Mouse (Mus musculus): Measurements from ENCODE around the gene Pga5. TPM values are rescaled to one million over a fixed set of nuclear protein-coding genes. Genes with fewer than 3 reads are reported as not detected.

Gene Pga5
- total RNA-seq, 1 experiment, result 4.9 TPM

GRCm38 (mm10) chr19:10698131-10698991, 20.5 kb upstream of the Pga5 start:
- TF ChIP-seq MAFK (IDR thresholded peaks at IDR 0.05; ENCODE audit: insufficient read depth, low read depth, low read length), result no peak
- TF ChIP-seq ZC3H11A (IDR thresholded peaks at IDR 0.05; ENCODE audit: borderline replicate concordance, low read depth, low read length), result no peak
- TF ChIP-seq HCFC1 (IDR thresholded peaks at IDR 0.05; ENCODE audit: borderline replicate concordance, insufficient read depth, low read length), result no peak
- no peak for TF ChIP-seq ZNF384 (IDR thresholded peaks at IDR 0.05; ENCODE audit: low read depth, low read length)
- no peak for TF ChIP-seq CHD2 (IDR thresholded peaks at IDR 0.05; ENCODE audit: low read depth, low read length)
- no peak for DNase-seq (ENCODE audit: low read depth, low spot score)
- H3K4me1 ChIP-seq (ENCODE audit: control insufficient read depth in 2 of 2, insufficient read depth in 2 of 2, low read length in 2 of 2, poor library complexity in 1 of 2), result peaks cover 0 to 11% of the 10 kb centered on the region in 2 experiments; a peak in 2 of 4 replicates
- H3K9me3 ChIP-seq (ENCODE audit: control insufficient read depth, insufficient read depth, low read depth, low read length), result no peaks in the 10 kb centered on the region
- H3K4me3 ChIP-seq (ENCODE audit: insufficient read depth in 1 of 2, low read depth in 1 of 2, low read length in 2 of 2, poor library complexity in 1 of 2, severe bottlenecking in 1 of 2), result no peak overlapping the region
- H3K36me3 ChIP-seq (ENCODE audit: control insufficient read depth, insufficient read depth, low read length, poor library complexity, severe bottlenecking), result no peaks in the 10 kb centered on the region
- H3K27ac ChIP-seq (ENCODE audit: insufficient read depth, low read depth, low read length, poor library complexity, severe bottlenecking), result no peak overlapping the region
- H3K9ac ChIP-seq (ENCODE audit: insufficient read depth, low read depth, low read length, poor library complexity, severe bottlenecking), result no peak overlapping the region
- in situ Hi-C loops (cut with MboI; ENCODE audit: low sequenced_read_pairs in 2 of 2, unreplicated experiment in 2 of 2), result no loop called here

- TF ChIP-seq HCFC1 (IDR thresholded peaks at IDR 0.05; ENCODE audit: borderline replicate concordance, insufficient read depth, low read length), result no peak
- TF ChIP-seq CHD2 (IDR thresholded peaks at IDR 0.05; ENCODE audit: low read depth, low read length), result no peak
- TF ChIP-seq ZC3H11A (IDR thresholded peaks at IDR 0.05; ENCODE audit: borderline replicate concordance, low read depth, low read length), result no peak
- TF ChIP-seq MAFK (IDR thresholded peaks at IDR 0.05; ENCODE audit: insufficient read depth, low read depth, low read length), result no peak
- no peak for TF ChIP-seq ZNF384 (IDR thresholded peaks at IDR 0.05; ENCODE audit: low read depth, low read length)
- Histone ChIP-seq H3K4me3 (ENCODE audit: insufficient read depth in 1 of 2, low read depth in 1 of 2, low read length in 2 of 2, poor library complexity in 1 of 2, severe bottlenecking in 1 of 2) (no peak overlapping the region), H3K4me1 (ENCODE audit: control insufficient read depth in 2 of 2, insufficient read depth in 2 of 2, low read length in 2 of 2, poor library complexity in 1 of 2) (peaks cover 0 to 8% of the 10 kb centered on the region in 2 experiments; a peak in 2 of 4 replicates), H3K36me3 (ENCODE audit: control insufficient read depth, insufficient read depth, low read length, poor library complexity, severe bottlenecking) (no peaks in the 10 kb centered on the region), H3K27ac (ENCODE audit: insufficient read depth, low read depth, low read length, poor library complexity, severe bottlenecking) (no peak overlapping the region), H3K9me3 (ENCODE audit: control insufficient read depth, insufficient read depth, low read depth, low read length) (no peaks in the 10 kb centered on the region), H3K9ac (ENCODE audit: insufficient read depth, low read depth, low read length, poor library complexity, severe bottlenecking) (no peak overlapping the region)
- in situ Hi-C loops (cut with MboI; ENCODE audit: low sequenced_read_pairs in 2 of 2, unreplicated experiment in 2 of 2), result no loop called here
- DNase-seq (ENCODE audit: low read depth, low spot score), result no peak
Observed at GRCm38 (mm10) chr19:10695801-10696200, 17.9 kb upstream of the Pga5 start.

GRCm38 (mm10) chr19:10693926-10694682, 16.2 kb upstream of the Pga5 start:
- H3K36me3 ChIP-seq (ENCODE audit: control insufficient read depth, insufficient read depth, low read length, poor library complexity, severe bottlenecking), result no peaks in the 10 kb centered on the region
- no peak overlapping the region for H3K4me3 ChIP-seq (ENCODE audit: insufficient read depth in 1 of 2, low read depth in 1 of 2, low read length in 2 of 2, poor library complexity in 1 of 2, severe bottlenecking in 1 of 2)
- H3K9me3 ChIP-seq (ENCODE audit: control insufficient read depth, insufficient read depth, low read depth, low read length), result no peaks in the 10 kb centered on the region
- no peak for DNase-seq (ENCODE audit: low read depth, low spot score)
- H3K27ac ChIP-seq (ENCODE audit: insufficient read depth, low read depth, low read length, poor library complexity, severe bottlenecking), result no peak overlapping the region
- in situ Hi-C loops (cut with MboI; ENCODE audit: low sequenced_read_pairs in 2 of 2, unreplicated experiment in 2 of 2), result no loop called here
- TF ChIP-seq ZNF384 (IDR thresholded peaks at IDR 0.05; ENCODE audit: low read depth, low read length), result no peak
- no peak for TF ChIP-seq MAFK (IDR thresholded peaks at IDR 0.05; ENCODE audit: insufficient read depth, low read depth, low read length)
- no peak for TF ChIP-seq HCFC1 (IDR thresholded peaks at IDR 0.05; ENCODE audit: borderline replicate concordance, insufficient read depth, low read length)
- TF ChIP-seq ZC3H11A (IDR thresholded peaks at IDR 0.05; ENCODE audit: borderline replicate concordance, low read depth, low read length), result no peak
- no peak for TF ChIP-seq CHD2 (IDR thresholded peaks at IDR 0.05; ENCODE audit: low read depth, low read length)
- H3K4me1 ChIP-seq (ENCODE audit: control insufficient read depth in 2 of 2, insufficient read depth in 2 of 2, low read length in 2 of 2, poor library complexity in 1 of 2), result peaks cover 0 to 10% of the 10 kb centered on the region in 2 experiments; a peak in 3 of 4 replicates
- H3K9ac ChIP-seq (ENCODE audit: insufficient read depth, low read depth, low read length, poor library complexity, severe bottlenecking), result no peak overlapping the region

GRCm38 (mm10) chr19:10692361-10692760, 14.5 kb upstream of the Pga5 start:
- TF ChIP-seq ZNF384 (IDR thresholded peaks at IDR 0.05; ENCODE audit: low read depth, low read length) (no peak), HCFC1 (IDR thresholded peaks at IDR 0.05; ENCODE audit: borderline replicate concordance, insufficient read depth, low read length) (no peak), MAFK (IDR thresholded peaks at IDR 0.05; ENCODE audit: insufficient read depth, low read depth, low read length) (no peak), ZC3H11A (IDR thresholded peaks at IDR 0.05; ENCODE audit: borderline replicate concordance, low read depth, low read length) (no peak), CHD2 (IDR thresholded peaks at IDR 0.05; ENCODE audit: low read depth, low read length) (no peak)
- peaks cover 1 to 6% of the 10 kb centered on the region in 2 experiments; a peak in 2 of 4 replicates for H3K4me1 ChIP-seq (ENCODE audit: control insufficient read depth in 2 of 2, insufficient read depth in 2 of 2, low read length in 2 of 2, poor library complexity in 1 of 2)
- no peak overlapping the region for H3K27ac ChIP-seq (ENCODE audit: insufficient read depth, low read depth, low read length, poor library complexity, severe bottlenecking)

More at GRCm38 (mm10) chr19:10692361-10692760, 14.5 kb upstream of the Pga5 start:
- in situ Hi-C loops (cut with MboI; ENCODE audit: low sequenced_read_pairs in 2 of 2, unreplicated experiment in 2 of 2), result no loop called here
- H3K9me3 ChIP-seq (ENCODE audit: control insufficient read depth, insufficient read depth, low read depth, low read length), result no peaks in the 10 kb centered on the region
- DNase-seq (ENCODE audit: low read depth, low spot score), result no peak
- no peaks in the 10 kb centered on the region for H3K36me3 ChIP-seq (ENCODE audit: control insufficient read depth, insufficient read depth, low read length, poor library complexity, severe bottlenecking)
- H3K4me3 ChIP-seq (ENCODE audit: insufficient read depth in 1 of 2, low read depth in 1 of 2, low read length in 2 of 2, poor library complexity in 1 of 2, severe bottlenecking in 1 of 2), result no peak overlapping the region
- no peak overlapping the region for H3K9ac ChIP-seq (ENCODE audit: insufficient read depth, low read depth, low read length, poor library complexity, severe bottlenecking)
